Mouse (Mus musculus) hindbrain, embryonic 13.5 days (tissue): ENCODE results near the gene Zfhx3. TPM values are rescaled to one million over a fixed set of nuclear protein-coding genes. Genes with fewer than 3 reads are reported as not detected.

Source experiments
- ATAC-seq: fragments of 200-750 bp; cut with Nextera tagmentation; 2 replicates; pipeline ENCODE4 v1.8.0; 2017; ENCODE audit warnings: moderate TSS enrichment; ENCODE audit not compliant: low FRiP score
- H3K27ac ChIP-seq: fragments of 300-500 bp; sonication (generic); 2 replicates; pipeline ENCODE4 v1.5.1; 2015; ENCODE audit warnings: inconsistent platforms, mild to moderate bottlenecking, moderate library complexity
- H3K27me3 ChIP-seq: fragments of 300-500 bp; sonication (generic); 2 replicates; pipeline ENCODE4 v1.6.1; 2015; ENCODE audit warnings: mild to moderate bottlenecking, inconsistent platforms
- H3K36me3 ChIP-seq: fragments of 300-500 bp; sonication (generic); 2 replicates; pipeline ENCODE4 v1.6.1; 2015; ENCODE audit warnings: mild to moderate bottlenecking, inconsistent platforms
- H3K4me1 ChIP-seq: fragments of 300-500 bp; sonication (generic); replicated peaks from 2 replicates; pipeline ENCODE4 v1.6.1; 2015; ENCODE audit warnings: inconsistent platforms
- H3K4me2 ChIP-seq: fragments of 300-500 bp; sonication (generic); 2 replicates; pipeline ENCODE4 v1.6.1; 2015; ENCODE audit warnings: inconsistent platforms, mild to moderate bottlenecking, moderate library complexity
- H3K4me3 ChIP-seq: fragments of 300-500 bp; sonication (generic); 2 replicates; pipeline ENCODE4 v1.5.1; 2015; ENCODE audit warnings: mild to moderate bottlenecking, inconsistent platforms
- H3K9ac ChIP-seq: fragments of 300-500 bp; sonication (generic); 2 replicates; pipeline ENCODE4 v1.6.1; 2015; ENCODE audit warnings: mild to moderate bottlenecking, inconsistent platforms
- H3K9me3 ChIP-seq: fragments of 300-500 bp; sonication (generic); 2 replicates; pipeline ENCODE4 v1.6.1; 2016; ENCODE audit warnings: inconsistent platforms
- WGBS: fragments of 180-500 bp; shearing (Covaris S2); methylation state at CpG from one replicate; pipeline ENCODE4 v1.1.7; 2015; 5-methylcytosine and 5-hydroxymethylcytosine counted together
- polyA plus RNA-seq: library from polyadenylated mRNA; unstranded; fragments of >200 nt; fragmentation: Nextera tagmentation; extraction: Ambion mirVana; gene quantifications from 2 replicates; pipeline ENCODE4 v1.2.1, GENCODE M21; 2015

The Zfhx3 gene
- polyA plus RNA-seq, 1 experiment from 2014 or later: 36.9 TPM

DNA sequence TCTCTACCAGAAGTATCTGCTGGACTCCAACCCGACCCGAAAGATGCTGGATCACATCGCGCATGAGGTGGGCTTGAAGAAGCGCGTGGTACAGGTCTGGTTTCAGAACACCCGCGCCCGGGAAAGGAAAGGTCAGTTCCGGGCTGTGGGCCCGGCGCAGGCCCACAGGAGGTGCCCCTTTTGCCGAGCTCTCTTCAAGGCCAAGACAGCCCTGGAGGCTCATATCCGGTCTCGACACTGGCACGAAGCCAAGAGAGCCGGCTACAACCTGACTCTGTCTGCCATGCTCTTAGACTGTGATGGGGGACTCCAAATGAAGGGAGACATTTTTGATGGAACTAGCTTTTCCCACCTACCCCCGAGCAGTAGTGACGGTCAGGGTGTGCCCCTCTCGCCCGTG, 1007.9 kb downstream of the Zfhx3 start:
- peaks cover 98% of the 10 kb centered on the region for H3K36me3 ChIP-seq
- no peak overlapping the region for H3K4me2 ChIP-seq
- H3K9ac ChIP-seq: no peak overlapping the region
- no peak for ATAC-seq
- peaks cover 32% of the 10 kb centered on the region for H3K9me3 ChIP-seq
- H3K4me1 ChIP-seq: no peaks in the 10 kb centered on the region
- no peak overlapping the region for H3K27ac ChIP-seq
- 97% methylated on average over 21 of the region's 21 CpGs for WGBS
- H3K27me3 ChIP-seq: no peaks in the 10 kb centered on the region
- H3K4me3 ChIP-seq: no peak overlapping the region

- Histone ChIP-seq H3K4me3 (no peak overlapping the region), H3K9ac (no peak overlapping the region), H3K4me1 (no peaks in the 10 kb centered on the region), H3K27me3 (no peaks in the 10 kb centered on the region), H3K27ac (no peak overlapping the region), H3K9me3 (peaks cover 32% of the 10 kb centered on the region), H3K36me3 (peaks cover 99% of the 10 kb centered on the region), H3K4me2 (no peak overlapping the region)
- WGBS: 95% methylated on average over 12 of the region's 12 CpGs
- ATAC-seq: no peak
Measured at GRCm38 (mm10) chr8:108951560-108951959, 1009.1 kb downstream of the Zfhx3 start.

DNA sequence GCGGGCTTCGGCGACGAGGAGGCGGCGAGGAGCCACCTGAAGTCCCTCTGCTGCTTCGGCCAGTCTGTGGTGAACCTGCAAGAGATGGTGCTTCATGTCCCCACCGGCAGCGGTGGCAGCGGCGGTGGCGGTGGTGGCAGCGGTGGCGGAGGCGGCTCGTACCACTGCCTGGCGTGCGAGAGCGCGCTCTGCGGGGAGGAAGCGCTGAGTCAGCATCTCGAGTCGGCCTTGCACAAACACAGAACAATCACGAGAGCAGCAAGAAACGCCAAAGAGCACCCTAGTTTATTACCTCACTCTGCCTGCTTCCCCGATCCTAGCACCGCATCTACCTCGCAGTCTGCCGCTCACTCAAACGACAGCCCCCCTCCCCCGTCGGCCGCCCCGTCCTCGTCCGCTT, 1014.0 kb downstream of the Zfhx3 start:
- no peaks in the 10 kb centered on the region for H3K9me3 ChIP-seq
- H3K9ac ChIP-seq: peak overlapping the region; percentile 29; the same call in 1 of the 2 replicates
- WGBS: 62% methylated on average over 37 of the region's 37 CpGs
- no peak for ATAC-seq
- H3K4me1 ChIP-seq: no peaks in the 10 kb centered on the region
- H3K27ac ChIP-seq: peak overlapping the region; percentile 44
- peak overlapping the region; percentile 27 for H3K4me3 ChIP-seq
- H3K27me3 ChIP-seq: no peaks in the 10 kb centered on the region
- H3K4me2 ChIP-seq: peak overlapping the region; percentile 41
- H3K36me3 ChIP-seq: peaks cover 54% of the 10 kb centered on the region

DNA sequence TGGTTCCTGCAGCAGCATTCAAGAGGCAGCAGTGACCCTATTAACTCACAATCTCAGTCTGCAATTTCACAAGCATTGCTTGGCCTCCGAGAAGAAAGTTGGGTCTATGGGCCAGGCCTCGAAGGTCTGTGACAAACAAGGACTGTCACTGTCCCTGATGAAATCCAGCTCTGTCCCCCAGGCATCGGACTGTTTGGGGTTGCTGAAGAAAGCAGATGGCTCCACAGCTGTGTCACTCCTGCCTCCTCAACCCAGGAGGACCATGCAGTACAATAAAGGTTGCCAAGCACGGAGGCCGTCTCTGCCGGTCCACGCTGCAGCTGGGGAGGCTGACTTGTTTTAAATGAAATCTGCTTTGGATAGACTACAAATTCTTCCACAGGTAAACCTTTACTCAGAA, 1020.1 kb downstream of the Zfhx3 start:
- no peak overlapping the region for H3K27ac ChIP-seq
- WGBS: 50% methylated on average over 7 of the region's 7 CpGs
- H3K27me3 ChIP-seq: no peaks in the 10 kb centered on the region

GRCm38 (mm10) chr8:108963181-108963580, 1020.7 kb downstream of the Zfhx3 start:
- H3K36me3 ChIP-seq: no peaks in the 10 kb centered on the region
- no peak overlapping the region for H3K4me2 ChIP-seq
- WGBS: 86% methylated on average over 2 of the region's 2 CpGs
- H3K27me3 ChIP-seq: no peaks in the 10 kb centered on the region
- no peak overlapping the region for H3K9ac ChIP-seq
- no peak overlapping the region for H3K4me3 ChIP-seq
- H3K4me1 ChIP-seq: peaks cover 11% of the 10 kb centered on the region
- H3K27ac ChIP-seq: no peak overlapping the region
- H3K9me3 ChIP-seq: no peaks in the 10 kb centered on the region
- no peak for ATAC-seq

More for the DNA sequence above, 1020.1 kb downstream of the Zfhx3 start:
- no peaks in the 10 kb centered on the region for H3K9me3 ChIP-seq
- no peak overlapping the region for H3K4me3 ChIP-seq
- H3K4me2 ChIP-seq: no peak overlapping the region
- no peaks in the 10 kb centered on the region for H3K36me3 ChIP-seq
- peaks cover 11% of the 10 kb centered on the region for H3K4me1 ChIP-seq
- H3K9ac ChIP-seq: no peak overlapping the region
- ATAC-seq: no peak

DNA sequence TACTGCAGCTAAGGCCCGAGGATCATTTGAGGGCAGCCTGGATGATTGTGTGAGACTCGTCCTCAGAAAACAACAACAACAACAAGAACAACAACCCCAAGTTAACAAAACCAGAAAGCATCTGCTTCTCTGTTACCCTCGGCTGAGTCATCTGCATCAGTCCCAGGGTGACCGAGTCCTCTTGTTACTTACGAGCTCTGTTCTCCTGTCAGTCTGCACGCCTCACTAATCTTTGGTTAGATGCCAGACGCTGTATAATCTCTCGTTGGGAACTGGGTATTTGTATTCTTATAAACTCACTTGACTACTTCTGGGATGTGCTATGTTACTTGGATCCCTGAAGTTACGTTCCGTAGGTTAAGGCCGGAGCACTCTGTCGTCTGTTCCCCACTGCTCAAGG, 1023.6 kb downstream of the Zfhx3 start:
- ATAC-seq: no peak
- Histone ChIP-seq H3K9ac (no peak overlapping the region), H3K27me3 (no peaks in the 10 kb centered on the region), H3K27ac (no peak overlapping the region), H3K4me1 (peaks cover 11% of the 10 kb centered on the region), H3K36me3 (no peaks in the 10 kb centered on the region), H3K4me2 (no peak overlapping the region), H3K4me3 (no peak overlapping the region), H3K9me3 (no peaks in the 10 kb centered on the region)
- 74% methylated on average over 12 of the region's 12 CpGs for WGBS

- 89% methylated on average over 9 of the region's 9 CpGs for WGBS
- Histone ChIP-seq H3K9ac (no peak overlapping the region), H3K27ac (no peak overlapping the region), H3K4me3 (no peak overlapping the region), H3K27me3 (no peaks in the 10 kb centered on the region), H3K36me3 (no peaks in the 10 kb centered on the region), H3K9me3 (no peaks in the 10 kb centered on the region), H3K4me2 (no peak overlapping the region), H3K4me1 (no peaks in the 10 kb centered on the region)
- no peak for ATAC-seq
Measured at GRCm38 (mm10) chr8:108973639-108974325, 1031.3 kb downstream of the Zfhx3 start.

- Histone ChIP-seq H3K4me2 (no peak overlapping the region), H3K4me1 (no peaks in the 10 kb centered on the region), H3K27ac (no peak overlapping the region), H3K9ac (no peak overlapping the region), H3K27me3 (no peaks in the 10 kb centered on the region), H3K4me3 (no peak overlapping the region), H3K9me3 (peaks cover 5% of the 10 kb centered on the region; the same call in 1 of the 2 replicates), H3K36me3 (no peaks in the 10 kb centered on the region)
- 67% methylated on average over 11 of the region's 11 CpGs for WGBS
- ATAC-seq: no peak
Measured at GRCm38 (mm10) chr8:108977693-108978361, 1035.4 kb downstream of the Zfhx3 start.

- H3K4me3 ChIP-seq: no peak overlapping the region
- WGBS: 88% methylated on average over 7 of the region's 7 CpGs
- no peak overlapping the region for H3K27ac ChIP-seq
- no peaks in the 10 kb centered on the region for H3K4me1 ChIP-seq
- no peaks in the 10 kb centered on the region for H3K36me3 ChIP-seq
- H3K9me3 ChIP-seq: peaks cover 5% of the 10 kb centered on the region; the same call in 1 of the 2 replicates
- no peaks in the 10 kb centered on the region for H3K27me3 ChIP-seq
- no peak for ATAC-seq
- no peak overlapping the region for H3K9ac ChIP-seq
- no peak overlapping the region for H3K4me2 ChIP-seq
Measured at GRCm38 (mm10) chr8:108978362-108978750, 1035.9 kb downstream of the Zfhx3 start.

DNA sequence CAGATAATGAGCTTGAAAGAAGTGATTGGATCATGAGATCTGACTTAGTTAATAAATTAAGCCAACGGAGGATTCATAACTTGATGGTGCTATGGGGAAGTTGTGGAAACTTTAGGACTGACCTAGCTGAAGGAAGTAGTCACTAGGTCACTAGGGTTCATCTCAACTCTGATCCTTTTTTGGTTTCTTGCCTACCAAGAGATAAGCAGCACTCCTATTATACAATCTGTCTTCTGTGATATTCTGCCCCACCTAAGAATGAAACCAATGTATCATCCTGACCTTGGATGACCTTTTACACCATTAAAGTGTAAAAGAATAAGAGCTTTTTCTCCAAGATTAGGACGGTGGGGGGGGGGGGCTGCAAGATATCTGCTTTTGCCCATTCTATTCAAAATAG, 1042.5 kb downstream of the Zfhx3 start:
- no peak overlapping the region for H3K9ac ChIP-seq
- no peak overlapping the region for H3K27ac ChIP-seq
- WGBS: 77% methylated on average over 2 of the region's 2 CpGs
- peaks cover 5% of the 10 kb centered on the region; the same call in 1 of the 2 replicates for H3K9me3 ChIP-seq
- H3K4me3 ChIP-seq: no peak overlapping the region
- no peaks in the 10 kb centered on the region for H3K27me3 ChIP-seq
- ATAC-seq: no peak
- H3K36me3 ChIP-seq: no peaks in the 10 kb centered on the region
- no peak overlapping the region for H3K4me2 ChIP-seq
- H3K4me1 ChIP-seq: no peaks in the 10 kb centered on the region

DNA sequence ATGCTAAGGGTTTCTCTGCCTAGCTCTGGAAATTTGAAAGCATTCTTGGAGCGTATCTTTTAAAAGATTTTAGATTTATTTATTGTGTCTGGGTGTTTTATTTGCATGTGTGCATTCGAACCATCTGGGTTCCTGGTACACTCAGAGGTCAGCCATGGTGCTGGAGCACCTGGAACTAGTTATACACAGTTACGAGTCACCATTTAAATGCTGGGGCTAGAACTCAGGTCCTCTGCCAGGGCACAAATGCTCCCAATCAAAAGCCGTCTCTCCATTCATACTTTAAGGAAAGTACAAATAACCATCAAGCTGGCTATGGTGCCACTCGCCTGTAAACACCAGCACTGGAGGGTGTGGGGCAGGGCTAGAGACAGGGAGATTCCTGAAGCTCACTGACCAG, 1047.4 kb downstream of the Zfhx3 start:
- Histone ChIP-seq H3K4me3 (no peak overlapping the region), H3K4me2 (no peak overlapping the region), H3K9me3 (no peaks in the 10 kb centered on the region), H3K27ac (no peak overlapping the region), H3K9ac (no peak overlapping the region), H3K27me3 (no peaks in the 10 kb centered on the region), H3K4me1 (no peaks in the 10 kb centered on the region), H3K36me3 (no peaks in the 10 kb centered on the region)
- WGBS: 82% methylated on average over 5 of the region's 5 CpGs
- ATAC-seq: no peak

- Histone ChIP-seq H3K9ac (no peak overlapping the region), H3K27me3 (no peaks in the 10 kb centered on the region), H3K9me3 (no peaks in the 10 kb centered on the region), H3K4me2 (no peak overlapping the region), H3K27ac (no peak overlapping the region), H3K4me3 (no peak overlapping the region), H3K4me1 (no peaks in the 10 kb centered on the region), H3K36me3 (no peaks in the 10 kb centered on the region)
- 82% methylated on average over 6 of the region's 6 CpGs for WGBS
- ATAC-seq: no peak
Measured at GRCm38 (mm10) chr8:108990537-108990936, 1048.1 kb downstream of the Zfhx3 start.

GRCm38 (mm10) chr8:108991395-108991794, 1049.0 kb downstream of the Zfhx3 start:
- Histone ChIP-seq H3K4me1 (no peaks in the 10 kb centered on the region), H3K27me3 (no peaks in the 10 kb centered on the region), H3K27ac (no peak overlapping the region), H3K36me3 (no peaks in the 10 kb centered on the region), H3K9ac (no peak overlapping the region), H3K4me2 (no peak overlapping the region), H3K9me3 (no peaks in the 10 kb centered on the region), H3K4me3 (no peak overlapping the region)
- 95% methylated on average over 5 of the region's 5 CpGs for WGBS
- ATAC-seq: no peak
